Mouse (Mus musculus) midbrain, embryonic 15.5 days (tissue): ENCODE results near the gene Tmc2. TPM values are rescaled to one million over a fixed set of nuclear protein-coding genes. Genes with fewer than 3 reads are reported as not detected.

Experiments
- polyA plus RNA-seq: library from polyadenylated mRNA; unstranded; fragments of >200 nt; fragmentation: Nextera tagmentation; extraction: Ambion mirVana; gene quantifications from 2 replicates; pipeline ENCODE4 v1.2.1, GENCODE M21; 2015

Gene Tmc2
- polyA plus RNA-seq, 1 experiment from 2014 or later: not detected

Other genes with a start within 250 kb of the Tmc2 start
- 0.04 TPM in 1 of 2 replicates, not detected in the other for gene Tgm3, start 182.8 kb upstream of the Tmc2 start, polyA plus RNA-seq
- 0.48 and 0.98 TPM in 2 replicates for gene Tgm6, start 82.8 kb upstream of the Tmc2 start, polyA plus RNA-seq
- 313 and 342 TPM in 2 replicates for gene Snrpb, start 15.8 kb upstream of the Tmc2 start, polyA plus RNA-seq
- gene Nop56, start 79.2 kb downstream of the Tmc2 start, polyA plus RNA-seq: 237 and 244 TPM in 2 replicates
- gene Idh3b, start 89.4 kb downstream of the Tmc2 start, polyA plus RNA-seq: 184 and 188 TPM in 2 replicates
- gene Ebf4, start 100.0 kb downstream of the Tmc2 start, polyA plus RNA-seq: 5.8 and 6.3 TPM in 2 replicates
- 21.2 and 27.5 TPM in 2 replicates for gene Cpxm1, start 202.4 kb downstream of the Tmc2 start, polyA plus RNA-seq
- gene Gm28372, start 210.0 kb downstream of the Tmc2 start, polyA plus RNA-seq: 0.28 and 0.29 TPM in 2 replicates
- gene 1700020A23Rik, start 210.1 kb downstream of the Tmc2 start, polyA plus RNA-seq: 0.69 TPM in 1 of 2 replicates, not detected in the other
- 0.22 TPM in 1 of 2 replicates, not detected in the other for gene Tmem239, start 211.3 kb downstream of the Tmc2 start, polyA plus RNA-seq
- gene Vps16, start 229.1 kb downstream of the Tmc2 start, polyA plus RNA-seq: 108 and 111 TPM in 2 replicates
- gene Pced1a, start 229.5 kb downstream of the Tmc2 start, polyA plus RNA-seq: 13.4 and 16.1 TPM in 2 replicates